Comparison of ENCODE assay signal across 11 mouse cellular contexts in the genomic region with DNA sequence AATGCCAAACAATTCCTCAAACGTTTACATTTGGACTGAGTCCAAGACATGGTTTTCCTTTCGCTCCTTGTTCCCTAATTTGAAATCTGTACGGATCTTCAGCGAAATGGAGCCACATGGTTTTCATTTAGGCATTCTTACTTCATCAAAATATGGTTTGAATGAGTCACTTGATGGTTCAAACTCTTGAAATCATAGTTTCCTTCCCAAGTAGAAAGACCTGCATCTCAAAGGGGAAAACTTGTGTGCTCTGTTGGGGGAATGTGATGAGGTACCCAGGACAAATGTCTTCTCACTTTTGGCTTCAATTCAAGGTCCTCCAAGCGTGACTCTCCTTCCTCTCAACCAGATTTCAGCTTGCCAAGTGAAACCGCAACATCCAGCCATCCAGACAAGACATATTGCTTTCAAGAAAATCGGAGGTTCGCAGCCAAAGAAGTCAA.
DNase-seq lines count a peak whose midpoint lies in the region; ATAC-seq and TF ChIP-seq lines count a peak whose summit lies in the region.
"Had no signal": no experiment of that assay in that cellular context is flagged by ENCODE, and none has a peak within 500 bp of the region (broad histone marks: within the 10 kb centered on the region; RNA-seq: fewer than 3 reads in every experiment).

No protein-coding gene starts in this region.

- 79% methylated on average over 8 of the region's 8 CpGs for WGBS in neural tube, embryonic 11.5 days
- WGBS in hindbrain, postnatal 0 days, result 41% methylated on average over 8 of the region's 8 CpGs
- 30% methylated on average over 8 of the region's 8 CpGs for WGBS in stomach, embryonic 15.5 days

- no peaks in the 10 kb centered on the region for H3K36me3 ChIP-seq in neural tube, embryonic 11.5 days (ENCODE audit: control insufficient read depth, insufficient read depth, low read length)
- no peaks in the 10 kb centered on the region for H3K36me3 ChIP-seq in hindbrain, postnatal 0 days (ENCODE audit: insufficient read depth, low read length)
- H3K36me3 ChIP-seq in stomach, embryonic 15.5 days, result no peaks in the 10 kb centered on the region
- H3K36me3 ChIP-seq: midbrain, embryonic 15.5 days had no signal

- no peak overlapping the region for H3K4me2 ChIP-seq in neural tube, embryonic 11.5 days (ENCODE audit: low read depth)
- no peak overlapping the region for H3K4me2 ChIP-seq in hindbrain, postnatal 0 days (ENCODE audit: low read depth, low read length)
- H3K4me2 ChIP-seq in stomach, embryonic 15.5 days, result no peak overlapping the region
- H3K4me2 ChIP-seq: heart, embryonic 11.5 days; liver, embryonic 11.5 days; midbrain, embryonic 15.5 days had no signal

- no peaks in the 10 kb centered on the region for H3K27me3 ChIP-seq in neural tube, embryonic 11.5 days (ENCODE audit: control insufficient read depth, insufficient read depth, low read length)
- no peaks in the 10 kb centered on the region for H3K27me3 ChIP-seq in hindbrain, postnatal 0 days (ENCODE audit: insufficient read depth, low read length)
- no peaks in the 10 kb centered on the region for H3K27me3 ChIP-seq in stomach, embryonic 15.5 days (replicated peaks)
- H3K27me3 ChIP-seq: midbrain, embryonic 15.5 days had no signal

- no peak overlapping the region for H3K27ac ChIP-seq in neural tube, embryonic 11.5 days (ENCODE audit: low read depth, low read length)
- H3K27ac ChIP-seq in hindbrain, postnatal 0 days, result no peak overlapping the region
- peak overlapping the region; percentile 58 for H3K27ac ChIP-seq in stomach, embryonic 15.5 days
- H3K27ac ChIP-seq: midbrain, embryonic 15.5 days had no signal

- no peaks in the 10 kb centered on the region for H3K4me1 ChIP-seq in neural tube, embryonic 11.5 days (ENCODE audit: control insufficient read depth, insufficient read depth, low read length)
- peaks cover 4% of the 10 kb centered on the region; the same call in 1 of the 2 replicates for H3K4me1 ChIP-seq in hindbrain, postnatal 0 days (ENCODE audit: insufficient read depth, low read length)
- 0 out of 2 replicates have a peak, but pooled peaks cover 10% of the 10 kb centered on the region for H3K4me1 ChIP-seq in stomach, embryonic 15.5 days

- DNase-seq in embryo, embryonic 11 days, result peak; percentile 40
- DNase-seq in embryo, embryonic 9.5 days (ENCODE audit: extremely low spot score), result no peak
- peak; percentile 11 for DNase-seq in neural tube, embryonic 11.5 days (ENCODE audit: low spot score)
- no peak for DNase-seq in neural tube, embryonic 10.5 days (ENCODE audit: extremely low spot score, low spot score)
- peak; percentile 38 for DNase-seq in hindbrain, postnatal 0 days (ENCODE audit: low spot score)
- DNase-seq in frontal cortex, postnatal 36 days (ENCODE audit: low spot score in 2 of 2), result no peak
- no peak for DNase-seq in frontal cortex, postnatal 14 days (ENCODE audit: low spot score in 2 of 2)

- no peak overlapping the region for H3K4me3 ChIP-seq in neural tube, embryonic 11.5 days (ENCODE audit: low read depth, low read length)
- H3K4me3 ChIP-seq in hindbrain, postnatal 0 days (ENCODE audit: low read length), result no peak overlapping the region
- no peak overlapping the region for H3K4me3 ChIP-seq in stomach, embryonic 15.5 days (replicated peaks)
- H3K4me3 ChIP-seq: midbrain, embryonic 15.5 days had no signal

- H3K9ac ChIP-seq in neural tube, embryonic 11.5 days (ENCODE audit: low read length), result no peak overlapping the region
- H3K9ac ChIP-seq in hindbrain, postnatal 0 days (replicated peaks; ENCODE audit: low read length), result no peak overlapping the region
- H3K9ac ChIP-seq in stomach, embryonic 15.5 days, result no peak overlapping the region
- H3K9ac ChIP-seq: midbrain, embryonic 15.5 days had no signal

- no peak for TF ChIP-seq CTCF in hindbrain, postnatal 0 days (IDR thresholded peaks at IDR 0.05; ENCODE audit: low read depth)

- ATAC-seq in neural tube, embryonic 11.5 days (ENCODE audit: insufficient read depth, low FRiP score, low TSS enrichment), result no peak
- no peak for ATAC-seq in hindbrain, postnatal 0 days
- ATAC-seq in stomach, embryonic 15.5 days (ENCODE audit: insufficient read depth, low FRiP score, low read depth), result no peak
- ATAC-seq: midbrain, embryonic 15.5 days had no signal

- no peaks in the 10 kb centered on the region for H3K9me3 ChIP-seq in neural tube, embryonic 11.5 days (ENCODE audit: control insufficient read depth, low read length)
- no peaks in the 10 kb centered on the region for H3K9me3 ChIP-seq in hindbrain, postnatal 0 days (ENCODE audit: low read length)
- no peaks in the 10 kb centered on the region for H3K9me3 ChIP-seq in stomach, embryonic 15.5 days
- H3K9me3 ChIP-seq: midbrain, embryonic 15.5 days had no signal

Comparison
In these comparisons a context has a peak if more than half of its experiments do, and no peak if none do; other contexts are left out.
1. DNase-seq: peak in embryo, embryonic 11 days (single experiment), neural tube, embryonic 11.5 days (single experiment) and hindbrain, postnatal 0 days (single experiment); none in embryo, embryonic 9.5 days (single experiment), neural tube, embryonic 10.5 days (single experiment), frontal cortex, postnatal 36 days (0 of 2) and frontal cortex, postnatal 14 days (0 of 2).